Mouse (Mus musculus): ENCODE data around the gene Msantd2.

Gene Msantd2

DNA sequence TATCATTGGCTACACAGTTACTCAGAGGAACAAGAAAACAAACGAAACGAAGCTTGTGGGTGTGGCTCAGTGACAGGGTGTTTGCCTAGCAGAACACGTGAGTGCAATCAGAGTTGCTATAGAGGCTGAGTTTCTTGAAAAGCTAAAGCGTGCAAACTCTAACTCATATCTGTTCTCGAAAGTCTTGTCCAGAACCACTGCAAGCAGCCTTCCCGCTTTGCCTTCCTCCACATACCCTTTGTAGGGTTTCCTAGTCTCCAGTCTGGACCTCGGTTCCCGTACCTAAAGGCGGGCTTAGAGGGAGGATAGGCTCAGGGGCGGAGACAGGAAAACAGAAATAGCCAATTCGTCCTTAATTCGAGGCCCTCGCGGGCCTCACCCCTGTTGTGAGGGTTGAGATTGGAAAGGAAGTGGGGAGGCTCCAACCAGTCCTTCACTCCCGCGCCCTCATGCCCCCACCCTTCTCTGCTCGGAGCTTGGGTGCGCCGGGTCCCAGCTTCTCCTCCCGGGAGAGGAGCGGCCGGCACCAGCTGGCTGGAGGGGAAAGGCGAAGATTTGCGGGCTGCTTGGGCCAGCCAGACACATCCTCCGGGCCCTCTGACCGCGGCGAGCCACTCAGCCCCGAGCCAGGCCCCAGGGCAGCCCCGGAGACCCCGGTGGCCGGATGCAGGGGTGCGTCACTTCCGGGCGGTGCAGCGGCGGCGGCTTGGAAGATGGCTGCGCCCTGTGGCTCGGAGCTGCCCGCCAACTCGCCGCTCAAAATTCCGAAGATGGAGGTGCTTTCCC lies at the start of gene Msantd2:
TSS of gene Msantd2 (plus strand) at position 709 of the 786 bp plus-strand sequence.
- DNase-seq (ENCODE audit: low spot score in 2 of 2): peak; percentile 89 to 93

DNA sequence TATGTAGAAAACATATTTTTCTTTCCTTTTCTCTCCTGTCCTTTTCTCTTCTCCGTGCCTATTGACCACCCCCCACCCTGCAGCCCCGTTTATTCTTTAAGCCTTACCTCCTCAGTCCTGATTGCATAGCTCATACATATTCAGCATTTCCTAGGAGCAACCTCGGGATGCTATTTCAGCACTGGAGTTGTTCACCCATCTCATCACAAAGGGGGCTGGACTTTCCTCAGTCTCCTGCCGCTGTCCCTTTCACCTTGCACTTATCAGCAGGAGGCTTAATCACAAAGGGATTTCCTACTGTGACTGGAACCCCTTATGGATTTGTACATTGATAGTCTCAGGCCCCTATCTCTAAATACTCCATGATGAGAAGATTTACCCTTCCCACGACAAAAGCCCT lies 36.7 kb upstream of the Msantd2 start:
- no peak for DNase-seq (ENCODE audit: low spot score in 2 of 2)

DNA sequence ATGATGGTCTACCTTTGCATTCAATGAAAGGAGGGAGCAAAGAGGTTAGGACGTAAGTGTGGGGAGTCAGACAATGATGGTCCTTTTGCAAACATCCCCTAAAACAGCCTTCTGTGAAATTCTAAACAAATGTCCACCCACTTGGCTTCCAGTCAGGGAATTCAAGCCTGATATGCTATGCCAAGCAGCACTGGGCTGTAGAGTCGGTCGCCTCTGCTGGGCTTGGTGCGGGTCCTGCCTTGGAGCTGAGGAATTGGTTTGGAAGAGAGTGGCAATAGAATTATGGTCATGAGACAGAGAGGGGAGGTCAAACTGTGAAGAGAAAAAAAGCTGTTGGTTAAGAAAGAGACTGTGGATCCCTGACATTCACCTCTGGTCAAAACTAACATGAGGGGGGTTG lies 35.8 kb upstream of the Msantd2 start:
- DNase-seq (ENCODE audit: low spot score in 2 of 2): no peak

DNA sequence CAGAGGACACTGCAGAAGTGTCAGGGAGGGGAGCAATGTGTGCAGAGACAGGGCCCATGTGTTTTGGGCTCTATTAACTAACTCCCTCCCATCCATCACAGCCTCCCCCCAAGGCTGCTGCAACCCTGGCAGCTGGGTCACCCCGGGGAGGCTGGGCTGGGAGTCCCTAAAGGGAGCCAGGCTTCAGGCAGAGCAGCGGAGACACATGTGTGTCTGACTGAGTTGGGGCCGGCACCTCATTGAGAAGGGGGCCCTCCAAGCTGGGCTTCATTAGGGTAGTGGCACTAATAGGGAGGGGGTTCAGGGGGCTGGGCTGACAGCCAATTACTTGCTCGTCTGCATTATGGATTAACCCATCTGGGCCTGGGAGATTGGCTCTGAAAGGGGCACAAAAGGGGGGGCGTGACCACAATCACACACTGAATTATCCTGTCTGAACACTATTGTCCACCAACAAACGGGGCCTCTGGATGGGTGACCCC lies 35.1 kb upstream of the Msantd2 start:
- DNase-seq (ENCODE audit: low spot score in 2 of 2): no peak

DNA sequence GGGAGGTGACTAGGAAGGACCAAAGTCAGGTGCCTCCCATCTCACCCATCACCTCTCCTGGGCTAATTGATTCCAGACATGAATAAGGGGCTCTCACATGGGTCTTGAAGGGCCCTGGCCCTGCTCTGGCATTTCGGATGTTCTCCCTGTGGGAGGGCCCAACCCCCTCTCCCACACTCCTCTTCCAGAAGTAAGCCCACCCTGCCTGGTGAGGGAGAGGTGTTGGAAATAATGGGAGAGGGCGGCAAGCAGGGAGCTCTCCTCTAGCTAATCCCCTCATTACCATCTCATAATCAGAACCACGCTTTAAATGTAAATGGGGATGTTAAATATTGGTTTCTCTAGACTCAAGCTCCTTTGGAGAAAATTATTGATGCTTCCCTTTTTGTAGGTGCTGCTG lies 34.1 kb upstream of the Msantd2 start:
- DNase-seq (ENCODE audit: low spot score in 2 of 2): no peak

DNA sequence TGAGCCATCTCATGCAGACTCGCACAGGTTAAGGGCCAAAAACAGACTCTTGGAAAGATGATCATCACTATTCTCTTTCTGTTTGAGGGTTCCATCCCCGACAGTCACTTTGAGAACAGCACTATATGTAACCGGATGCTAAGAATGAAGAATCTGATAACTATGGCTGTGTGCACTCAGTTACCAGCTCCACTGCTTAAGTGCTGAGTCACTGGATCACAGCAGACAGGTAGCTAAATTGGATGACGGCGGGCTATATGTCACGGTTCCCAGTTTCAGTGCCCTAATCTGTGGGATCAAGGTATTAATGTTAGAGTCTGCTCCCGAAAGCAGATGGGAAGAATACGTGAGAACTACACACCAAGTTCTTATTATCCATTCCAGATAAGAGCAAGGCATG lies 33.3 kb upstream of the Msantd2 start:
- no peak for DNase-seq (ENCODE audit: low spot score in 2 of 2)

DNA sequence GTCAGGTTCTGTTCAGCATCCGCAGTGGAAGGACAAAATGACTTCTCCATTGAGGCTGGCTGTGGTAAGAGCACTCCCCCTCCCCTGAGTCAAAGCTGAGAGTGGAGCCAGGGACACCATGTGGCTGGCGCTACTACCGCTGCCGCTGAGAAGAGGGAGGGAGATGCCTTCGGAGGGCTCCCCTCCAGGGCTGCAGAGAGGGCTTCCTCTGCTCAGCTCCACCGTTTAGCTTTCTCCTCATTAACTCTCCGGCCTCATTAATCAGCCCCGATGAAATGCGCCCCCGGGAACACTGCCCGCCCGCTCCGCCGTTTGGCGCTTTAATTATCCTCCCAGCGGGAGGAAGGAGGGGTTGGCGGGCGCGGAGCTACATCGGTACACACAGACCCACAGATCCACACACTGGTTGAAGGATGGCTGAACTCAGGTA lies 32.6 kb upstream of the Msantd2 start:
- DNase-seq (ENCODE audit: low spot score in 2 of 2): peak in 1 of 2 experiments; percentile 26

DNA sequence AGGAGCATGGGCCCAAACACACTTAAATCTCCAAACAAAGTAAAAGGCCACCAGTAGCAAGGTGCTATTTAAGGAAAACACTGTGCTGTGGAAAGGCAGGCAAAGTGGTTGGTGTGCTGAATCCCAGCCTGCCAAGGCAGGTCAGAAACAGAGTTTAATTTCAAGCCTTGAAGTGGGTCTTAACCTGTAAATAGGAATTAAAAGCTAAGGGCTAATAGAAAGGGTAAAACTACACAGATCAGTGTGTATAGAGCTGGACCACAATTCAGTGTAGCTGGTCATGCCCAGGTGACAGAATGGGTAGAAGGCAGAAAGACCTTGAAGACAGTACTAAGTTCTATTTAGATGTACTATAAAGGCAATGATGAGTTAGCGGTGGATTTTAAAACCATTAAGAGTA lies 32.0 kb upstream of the Msantd2 start:
- no peak for DNase-seq (ENCODE audit: low spot score in 2 of 2)

DNA sequence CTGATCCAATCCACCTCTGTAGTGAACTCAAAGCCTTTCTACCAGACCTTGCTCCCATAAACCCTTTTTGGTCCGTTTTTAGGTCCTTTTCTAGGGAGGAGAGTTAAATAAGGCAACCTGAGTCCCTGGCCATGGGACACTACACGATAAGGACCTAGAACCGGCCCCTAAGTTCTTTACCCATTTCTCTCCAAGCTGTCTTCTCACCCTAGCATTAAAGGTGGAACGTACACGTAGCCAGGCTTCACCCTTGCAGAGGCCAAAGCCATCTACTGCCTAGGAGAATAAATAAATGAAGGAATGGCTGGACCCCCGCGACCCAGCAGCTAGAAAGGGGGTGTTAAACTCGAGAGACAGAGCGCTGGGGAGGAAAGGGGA lies 29.5 kb upstream of the Msantd2 start:
- no peak for DNase-seq (ENCODE audit: low spot score in 2 of 2)

DNA sequence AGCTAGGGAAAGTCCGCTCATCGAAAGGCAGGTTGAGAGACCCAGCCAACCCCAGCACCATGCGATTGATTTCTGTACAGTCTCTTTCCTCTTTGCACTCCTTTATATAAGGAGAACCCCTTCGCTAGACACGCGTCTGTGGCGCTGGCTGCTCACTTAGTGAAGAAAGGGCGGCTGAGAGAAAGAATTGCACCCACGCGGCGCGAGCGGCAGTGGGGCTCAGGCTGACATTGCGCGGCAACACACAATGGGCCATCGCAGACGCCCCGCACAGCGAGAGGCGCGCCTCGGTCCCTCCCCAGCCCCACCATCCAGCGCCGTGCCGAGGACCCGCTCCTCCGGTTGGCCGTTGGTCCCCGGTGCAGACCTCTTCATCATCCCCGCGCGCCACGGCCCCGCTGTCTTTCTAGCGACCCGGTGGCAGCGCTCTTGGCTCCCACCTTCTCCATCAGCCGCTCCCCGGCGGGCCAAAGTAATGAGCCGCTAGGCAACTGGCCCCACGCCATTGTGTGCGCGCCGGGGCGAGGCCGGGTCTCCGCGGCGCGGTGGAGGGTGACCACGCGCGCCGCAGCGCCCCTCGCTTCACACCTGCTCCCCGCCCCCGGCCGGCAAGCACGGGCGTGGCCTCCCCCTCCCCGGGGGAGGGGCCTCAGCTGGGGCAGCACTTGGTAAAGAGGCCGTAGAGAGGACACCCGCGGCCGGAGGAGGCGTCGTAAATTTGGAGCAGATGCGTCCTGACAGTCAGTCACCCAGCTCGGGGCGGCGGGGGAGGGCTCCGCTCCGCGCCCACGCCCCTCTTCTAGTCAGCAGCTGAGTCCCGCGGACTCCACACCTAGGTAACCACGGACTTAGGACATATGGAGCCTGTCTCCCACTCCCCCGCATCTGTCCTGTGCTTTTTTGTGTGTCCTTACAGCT lies 28.8 kb upstream of the Msantd2 start:
- no peak for DNase-seq (ENCODE audit: low spot score in 2 of 2)

DNA sequence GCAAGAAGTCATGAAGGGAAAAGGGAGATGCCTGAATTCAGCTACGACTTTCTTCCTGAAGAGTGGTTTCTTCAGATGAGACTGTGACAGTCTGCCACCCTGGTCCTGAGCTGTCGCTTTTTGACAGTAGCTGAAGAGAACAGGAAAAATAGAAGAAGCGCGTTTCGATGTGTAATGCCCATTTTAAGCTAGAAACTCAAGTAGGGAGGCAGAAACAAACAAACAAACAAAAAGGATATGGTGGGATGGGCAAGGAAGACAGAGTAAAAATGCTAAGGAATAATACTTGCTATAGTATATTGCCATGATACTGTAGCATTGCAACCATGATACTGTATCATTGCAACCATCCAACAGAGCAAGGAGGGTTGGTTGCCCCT lies 28.2 kb upstream of the Msantd2 start:
- DNase-seq (ENCODE audit: low spot score in 2 of 2): no peak

DNA sequence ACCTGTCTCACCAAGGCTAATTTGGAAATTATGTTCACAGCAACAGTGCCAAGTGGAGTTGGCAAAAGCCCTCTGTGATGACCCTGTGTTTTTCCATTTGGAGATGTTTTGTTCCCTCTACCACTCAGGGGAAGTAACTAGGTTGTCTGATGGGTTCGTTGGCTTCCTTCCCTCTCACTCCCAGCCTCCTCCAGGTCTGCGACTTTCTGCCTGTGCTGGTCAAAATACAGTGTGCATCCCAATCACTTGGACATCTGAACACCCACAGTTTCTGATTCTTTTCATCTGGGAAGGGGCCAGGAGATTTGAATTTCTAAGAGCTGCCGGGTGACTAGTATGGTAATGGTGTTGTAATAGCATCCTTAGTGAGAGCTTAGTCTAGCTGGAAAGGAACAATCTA lies 27.5 kb upstream of the Msantd2 start:
- no peak for DNase-seq (ENCODE audit: low spot score in 2 of 2)

DNA sequence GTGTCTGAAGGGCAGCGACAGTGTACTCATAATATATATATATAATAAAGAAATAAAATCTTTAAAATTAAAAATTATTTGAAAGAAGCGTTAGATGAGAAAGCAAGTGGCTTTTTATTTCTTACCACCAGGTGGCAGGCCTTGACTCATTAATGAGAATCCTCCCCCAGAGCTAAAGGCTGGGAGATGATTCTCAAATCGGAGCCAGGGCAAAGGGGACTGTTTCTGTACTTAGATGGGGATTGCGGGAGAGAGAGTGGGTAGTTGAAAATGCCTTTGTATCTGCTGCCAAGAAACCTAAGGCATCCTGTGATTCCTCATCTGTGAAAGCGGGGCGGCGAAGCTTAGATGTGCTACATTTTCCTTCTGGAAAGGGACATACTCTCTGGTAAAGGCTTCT lies 26.4 kb upstream of the Msantd2 start:
- DNase-seq (ENCODE audit: low spot score in 2 of 2): no peak

DNA sequence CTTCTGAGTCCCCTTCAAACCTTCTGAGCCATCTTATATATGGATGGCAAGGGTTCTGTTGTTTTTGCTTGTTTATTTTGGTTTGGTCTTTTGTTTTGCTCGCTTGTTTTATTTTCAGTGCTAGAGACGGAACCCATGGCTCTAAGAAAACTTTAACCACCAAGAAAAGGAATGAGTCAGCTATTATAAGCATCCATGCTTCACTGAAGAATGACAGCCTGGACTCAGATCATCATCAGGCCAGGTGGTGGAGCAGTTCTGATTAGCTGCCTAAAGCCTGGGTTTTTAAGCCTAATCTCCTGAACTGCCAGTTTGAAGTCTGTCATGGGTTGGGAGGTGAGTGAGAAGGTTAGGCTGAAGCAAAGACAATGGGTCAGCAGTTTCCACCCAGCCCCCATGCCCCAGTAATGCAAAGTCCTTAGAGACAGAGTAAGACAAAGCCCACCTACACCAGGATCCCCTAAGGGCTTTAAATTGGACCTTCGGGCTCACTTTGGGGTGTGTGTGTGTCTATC lies 15.5 kb upstream of the Msantd2 start:
- no peak for DNase-seq (ENCODE audit: low spot score in 2 of 2)

DNA sequence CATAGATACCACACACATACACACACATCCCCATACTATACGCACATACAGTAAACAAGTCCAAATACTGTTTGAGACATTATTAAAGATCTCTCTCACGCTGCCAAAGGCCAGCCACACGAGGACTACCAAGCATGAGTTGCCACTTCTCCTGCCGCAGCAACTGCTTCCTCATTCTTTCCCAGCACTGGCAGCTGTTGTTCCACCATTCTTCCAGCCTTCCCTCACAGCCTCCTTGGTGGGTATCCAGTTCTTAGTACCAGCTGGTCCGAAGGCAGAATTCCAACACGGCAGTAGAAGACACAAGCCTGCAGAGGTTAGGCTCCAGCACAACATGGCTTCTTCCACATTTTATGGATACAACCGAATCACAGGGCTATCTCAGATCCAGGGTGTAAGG lies 14.2 kb upstream of the Msantd2 start:
- DNase-seq (ENCODE audit: low spot score in 2 of 2): no peak

DNA sequence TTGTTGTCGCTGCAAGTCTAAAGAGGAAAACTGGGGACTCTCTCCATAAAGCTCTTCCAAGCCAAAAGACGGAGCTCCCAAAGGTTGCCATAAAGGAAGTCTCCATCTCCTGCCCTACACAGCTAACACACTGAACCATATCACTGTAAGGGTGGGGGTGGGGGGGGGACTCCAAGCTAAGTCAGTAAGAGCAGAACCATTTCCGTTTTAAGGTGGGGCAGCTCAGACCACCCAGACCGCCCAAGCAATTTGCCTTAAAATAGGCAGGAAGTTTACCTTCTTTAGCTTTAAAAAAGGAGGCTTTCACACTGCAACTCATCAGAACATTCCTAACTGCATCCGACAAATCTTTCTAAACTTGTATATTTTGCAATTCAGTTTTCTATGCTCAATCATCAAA lies 4.0 kb upstream of the Msantd2 start:
- DNase-seq (ENCODE audit: low spot score in 2 of 2): no peak

DNA sequence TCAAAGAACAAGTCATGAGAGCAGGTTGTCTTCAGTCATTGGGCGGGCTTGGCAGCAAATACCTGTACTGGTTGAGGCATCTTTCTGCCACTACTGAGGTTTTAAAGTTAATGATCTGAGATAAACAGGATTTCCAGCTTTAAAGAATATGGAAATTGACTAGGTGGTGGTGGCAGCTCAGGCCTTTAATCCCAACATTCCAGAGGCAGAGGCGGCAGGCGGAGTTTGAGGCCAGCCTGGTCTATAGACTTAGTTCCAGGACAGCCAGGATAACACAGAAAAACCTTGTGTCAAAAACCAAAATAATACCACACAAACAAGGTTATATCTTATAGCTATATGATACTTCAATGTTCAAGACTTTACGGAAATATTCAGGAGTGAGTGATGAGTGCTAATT lies 1.1 kb upstream of the Msantd2 start:
- DNase-seq (ENCODE audit: low spot score in 2 of 2): no peak

DNA sequence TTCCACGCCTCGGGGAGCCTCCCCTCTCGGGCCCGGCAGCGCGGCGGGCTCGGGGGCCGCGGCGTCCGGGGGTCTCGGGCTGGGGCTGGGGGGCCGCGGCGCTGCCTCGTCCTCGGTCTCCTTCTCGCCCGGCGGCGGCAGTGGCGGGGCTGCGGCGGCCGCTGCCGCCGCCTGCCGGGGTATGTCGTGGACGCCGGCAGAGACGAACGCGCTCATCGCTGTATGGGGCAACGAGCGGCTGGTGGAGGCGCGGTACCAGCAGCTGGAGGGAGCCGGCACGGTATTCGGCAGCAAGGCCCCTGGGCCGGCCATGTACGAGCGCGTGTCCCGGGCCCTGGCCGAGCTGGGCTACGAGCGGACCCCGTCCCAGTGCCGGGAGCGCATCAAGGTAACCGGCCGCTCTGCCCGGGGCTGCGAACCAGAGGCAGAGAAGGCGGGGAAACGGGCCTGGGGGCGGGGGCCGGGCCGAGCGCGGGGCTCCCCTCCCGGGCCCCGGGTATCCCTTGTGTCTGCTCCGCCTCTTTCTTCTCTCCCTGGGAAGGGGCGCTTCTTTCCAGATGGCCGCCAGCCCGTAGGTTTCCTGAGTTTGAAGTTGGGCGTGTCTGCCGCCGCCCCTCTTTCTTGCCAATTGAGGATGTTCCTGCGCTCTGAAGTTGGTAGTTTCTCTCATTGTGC lies 464 bp downstream of the Msantd2 start:
- DNase-seq (ENCODE audit: low spot score in 2 of 2): peak; percentile 49 to 61

DNA sequence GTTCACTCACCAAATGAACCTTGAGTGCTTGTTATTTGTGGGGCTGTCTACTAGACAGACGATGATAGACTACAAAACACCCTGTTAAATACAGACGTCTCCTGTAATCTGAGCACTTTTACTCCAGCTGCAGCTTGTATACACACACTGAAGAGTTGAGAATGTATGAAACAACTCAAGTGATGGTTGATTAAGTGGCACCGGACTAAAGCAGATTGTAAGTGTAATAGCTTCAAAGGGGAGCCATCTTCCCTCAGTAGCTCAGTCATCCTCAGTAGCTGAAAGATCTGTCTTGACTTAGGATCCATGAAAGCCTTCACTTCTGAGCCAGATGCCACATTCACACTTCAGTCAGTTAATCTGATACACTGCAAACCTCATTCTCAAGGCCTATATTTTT lies 6.6 kb downstream of the Msantd2 start:
- no peak for DNase-seq (ENCODE audit: low spot score in 2 of 2)

DNA sequence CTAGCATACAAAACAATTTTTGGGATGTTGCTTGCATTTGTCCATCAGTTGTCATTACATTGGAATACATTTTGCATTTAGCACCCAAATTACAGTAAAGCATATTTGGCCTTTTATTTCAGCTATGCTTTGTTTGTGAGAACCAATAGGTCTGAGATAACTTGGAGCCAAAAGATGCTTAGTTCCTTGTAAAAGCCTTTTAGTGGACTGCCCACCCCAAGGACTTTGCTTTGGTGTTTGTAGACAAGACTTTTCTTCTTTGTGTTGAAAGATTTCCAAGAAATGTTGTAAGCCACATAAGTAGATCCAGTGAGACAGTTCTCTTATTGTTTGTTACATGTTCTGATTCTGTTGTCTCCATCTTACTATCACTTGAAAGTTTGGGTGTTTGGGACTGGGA lies 7.2 kb downstream of the Msantd2 start:
- DNase-seq (ENCODE audit: low spot score in 2 of 2): no peak

DNA sequence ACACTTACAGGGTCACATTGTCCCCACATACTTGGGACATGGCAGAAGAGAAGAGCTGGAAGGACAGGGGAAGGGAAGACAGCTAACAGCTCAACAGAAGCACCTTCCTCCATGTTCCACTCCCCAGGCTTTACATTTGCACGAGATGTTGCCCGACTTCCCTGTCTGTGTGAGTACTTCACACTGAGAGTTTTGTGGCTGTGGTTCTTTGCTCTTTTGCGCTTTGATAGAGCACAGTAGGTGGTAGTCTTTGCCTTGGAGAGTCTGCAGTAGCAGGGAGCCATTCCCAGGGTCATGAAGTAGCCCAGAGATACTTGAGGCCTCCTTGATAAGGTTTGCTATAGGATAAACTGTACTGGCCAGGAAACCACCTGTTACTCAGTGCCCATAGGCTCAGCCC lies 11.1 kb downstream of the Msantd2 start:
- DNase-seq (ENCODE audit: low spot score in 2 of 2): no peak

DNA sequence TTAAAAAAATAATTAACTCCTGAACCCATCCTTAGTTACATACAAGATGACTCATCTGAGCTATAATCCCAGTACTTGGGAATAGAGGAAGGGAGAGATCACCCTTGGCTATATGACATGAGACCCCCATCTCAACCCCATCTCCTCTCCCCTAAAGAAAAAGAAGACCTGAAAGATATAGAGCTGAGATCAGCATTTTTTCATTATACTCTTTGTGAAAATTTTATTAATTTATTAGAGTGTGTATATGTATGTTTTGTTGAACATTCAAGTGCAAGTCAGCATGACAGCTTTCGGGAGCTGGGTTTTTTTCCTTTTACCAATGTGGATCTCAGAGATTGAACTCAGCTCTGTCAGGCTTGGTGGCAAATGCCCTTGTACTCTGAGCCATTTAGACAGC lies 12.1 kb downstream of the Msantd2 start:
- no peak for DNase-seq (ENCODE audit: low spot score in 2 of 2)

Data from urinary bladder, postnatal 4 days (tissue).